Mouse (Mus musculus) spleen, adult 12 weeks (tissue): Measurements from ENCODE around the gene Nup62.

Experiments
- DNase-seq: peaks from one replicate; pipeline ENCODE4 v3.0.0; 2022; ENCODE audit warnings: low spot score

The Nup62 gene

DNA sequence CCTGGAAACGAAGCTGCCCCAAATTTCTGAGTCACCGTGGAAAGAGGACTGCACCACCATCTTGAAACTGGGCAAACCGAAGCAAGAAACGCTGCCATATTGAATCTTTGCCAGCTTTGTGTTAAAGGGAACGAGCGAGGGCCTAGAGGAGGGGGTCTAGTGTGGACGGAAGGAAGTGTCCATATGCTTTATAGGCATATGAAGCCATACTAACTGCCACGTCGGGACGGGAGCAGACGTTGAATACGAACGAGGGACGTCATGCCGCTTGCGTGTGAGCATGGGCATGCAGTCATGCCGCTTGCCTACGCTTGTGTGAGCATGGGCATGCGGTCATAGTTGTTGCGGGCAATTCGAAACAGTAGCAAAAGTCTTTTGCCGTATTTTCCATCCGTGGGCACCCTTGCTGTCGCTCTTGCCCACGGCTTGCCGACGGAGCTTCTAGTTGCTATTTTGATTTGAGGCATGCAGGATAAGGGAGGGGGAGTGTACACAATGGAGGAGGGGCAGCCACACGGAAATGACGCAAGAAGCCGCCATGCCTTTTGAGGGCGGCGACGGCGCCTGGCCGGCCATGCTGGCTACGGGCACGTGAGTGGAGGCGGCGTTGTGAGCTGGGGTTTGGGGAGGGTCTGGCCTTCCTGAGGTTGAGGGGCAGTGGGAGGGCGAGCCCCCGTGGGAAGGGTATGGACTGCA lies 33.7 kb downstream of the Nup62 start:
- peak; percentile 83 for DNase-seq

DNA sequence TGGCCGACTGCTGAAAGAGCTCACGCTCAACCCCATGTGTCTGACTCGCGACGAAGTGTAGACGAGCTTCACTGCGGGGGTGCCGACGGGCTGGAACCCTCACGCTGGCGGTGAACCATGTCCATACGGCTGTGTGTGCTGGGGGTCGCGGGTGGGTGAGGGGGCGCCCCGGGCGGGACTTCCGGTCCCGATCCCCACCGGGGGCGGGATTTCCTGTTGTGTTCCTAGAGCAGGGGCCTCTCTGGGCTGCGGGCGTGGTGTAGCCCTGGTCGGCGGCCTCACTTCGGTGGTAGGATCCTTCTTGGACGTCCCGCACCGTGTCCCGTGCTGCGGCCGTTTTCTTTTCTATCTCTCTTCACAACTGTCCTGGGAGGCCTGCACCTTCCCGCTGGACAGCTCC lies 34.3 kb downstream of the Nup62 start:
- no peak for DNase-seq

DNA sequence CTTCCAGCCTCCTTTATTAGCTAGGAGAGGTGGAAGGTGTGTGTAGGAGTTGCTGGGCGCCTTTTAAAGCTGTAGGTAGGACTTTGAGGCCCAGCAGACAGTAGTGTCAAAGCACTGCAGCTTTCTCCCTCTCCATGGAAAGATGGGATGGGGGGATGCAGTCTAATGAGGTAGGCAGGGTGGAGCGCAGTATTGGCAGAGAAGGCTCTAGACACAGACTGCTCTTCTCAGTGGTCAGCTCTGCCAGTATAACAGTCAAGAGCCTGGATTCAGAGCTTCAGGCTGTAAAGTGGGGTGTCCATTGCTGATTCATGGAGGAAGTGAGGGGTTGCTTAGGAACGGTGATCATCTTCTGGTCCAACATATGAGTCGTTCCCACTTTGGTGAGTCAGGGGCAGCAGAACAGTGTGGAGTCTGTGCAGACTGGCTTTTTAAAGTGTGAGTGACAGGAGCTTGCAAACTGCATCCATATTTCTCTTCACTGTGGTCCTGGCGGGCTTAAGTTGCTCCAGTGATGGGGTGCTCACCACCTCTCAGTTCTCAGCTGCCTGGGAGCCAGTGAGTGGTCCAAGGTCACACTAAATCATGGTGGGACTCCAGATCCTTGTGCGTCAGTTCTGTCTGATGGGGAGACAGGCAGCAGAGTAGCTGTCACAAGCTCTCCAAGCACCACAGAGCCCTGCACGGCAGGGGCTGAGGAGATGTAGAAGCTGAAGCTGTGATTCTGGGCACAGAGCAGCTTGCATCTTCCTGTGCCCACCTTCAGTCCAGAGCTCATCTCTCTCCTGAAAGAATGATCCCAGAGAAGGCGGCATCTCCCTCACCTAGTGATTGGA lies 35.1 kb downstream of the Nup62 start:
- DNase-seq: no peak

DNA sequence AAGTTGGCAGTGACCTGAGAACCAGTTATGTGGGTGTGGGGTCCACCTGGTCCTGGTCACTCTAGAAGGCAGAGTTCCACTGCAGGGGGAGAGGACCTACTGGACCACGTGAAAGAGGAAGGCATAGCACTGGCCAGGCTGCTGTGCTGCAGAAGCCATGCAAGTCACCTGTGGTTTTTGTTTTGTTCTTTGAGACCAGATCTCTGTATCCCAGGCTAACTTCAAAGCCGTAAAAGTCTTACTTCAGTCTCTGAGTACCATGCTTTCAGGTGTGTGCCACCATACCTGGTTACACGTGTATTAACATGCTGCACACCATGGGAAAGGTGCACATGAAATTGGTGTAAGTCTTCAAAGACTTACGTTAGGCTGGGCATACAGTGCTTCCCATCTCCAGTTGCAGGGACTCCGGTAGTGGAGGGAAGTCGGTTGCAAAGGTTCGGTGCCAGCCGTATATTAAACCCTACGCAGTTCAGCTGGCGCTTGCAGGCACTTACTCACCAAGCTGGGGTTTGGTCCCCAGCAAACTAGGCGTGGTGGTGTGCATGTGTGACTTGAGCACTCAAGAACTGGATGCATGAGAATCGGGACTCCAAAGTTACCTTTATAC lies 35.8 kb downstream of the Nup62 start:
- no peak for DNase-seq

DNA sequence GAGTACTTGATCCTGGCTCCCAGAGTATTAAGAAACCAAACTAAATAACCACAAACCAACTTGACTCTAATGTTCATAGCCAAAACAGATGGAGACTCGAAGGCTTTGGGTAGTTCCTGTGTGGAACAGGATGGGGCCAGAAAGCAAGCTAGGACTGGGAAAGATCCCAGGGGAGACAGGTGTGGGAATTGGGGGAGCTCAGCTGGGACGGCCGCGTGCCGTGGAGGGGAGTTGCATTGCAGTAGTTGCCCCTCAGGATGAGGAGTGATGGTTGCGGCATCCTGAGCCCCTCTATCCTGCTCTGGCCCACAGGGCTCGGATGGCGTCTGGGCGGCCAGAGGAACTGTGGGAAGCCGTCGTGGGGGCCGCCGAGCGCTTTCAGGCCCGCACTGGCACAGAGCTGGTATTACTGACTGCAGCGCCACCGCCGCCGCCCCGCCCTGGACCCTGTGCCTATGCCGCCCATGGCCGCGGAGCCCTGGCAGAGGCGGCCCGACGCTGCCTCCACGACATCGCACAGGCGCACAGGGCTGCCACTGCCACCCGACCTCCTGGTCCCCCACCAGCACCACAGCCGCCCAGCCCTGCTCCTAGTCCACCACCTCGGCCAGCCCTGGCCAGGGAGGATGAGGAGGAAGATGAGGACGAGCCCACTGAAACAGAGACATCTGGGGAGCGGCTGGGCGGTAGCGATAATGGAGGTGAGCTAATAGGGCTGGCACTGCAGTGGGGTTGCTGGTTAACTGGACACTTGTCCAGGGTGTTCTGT lies 36.6 kb downstream of the Nup62 start:
- no peak for DNase-seq

DNA sequence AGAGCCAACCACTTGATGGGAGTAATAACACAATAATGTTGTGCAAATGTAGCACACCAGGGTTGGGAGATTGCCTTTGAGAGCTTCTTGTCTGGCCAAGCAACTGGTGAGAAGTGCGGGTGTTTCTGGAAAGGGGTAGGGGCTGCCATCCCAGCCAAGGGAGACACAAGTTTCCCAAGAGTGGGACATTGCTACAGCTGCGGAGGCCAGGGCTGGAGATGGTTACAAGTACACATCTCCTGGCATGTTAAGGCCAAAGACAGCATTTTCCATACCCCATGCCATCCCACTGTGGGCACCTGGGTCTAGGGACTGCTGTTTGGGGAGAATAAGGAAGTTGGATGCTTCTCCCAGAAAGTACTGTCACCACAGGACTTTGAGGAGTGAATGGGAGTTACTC lies 37.2 kb downstream of the Nup62 start:
- DNase-seq: no peak

DNA sequence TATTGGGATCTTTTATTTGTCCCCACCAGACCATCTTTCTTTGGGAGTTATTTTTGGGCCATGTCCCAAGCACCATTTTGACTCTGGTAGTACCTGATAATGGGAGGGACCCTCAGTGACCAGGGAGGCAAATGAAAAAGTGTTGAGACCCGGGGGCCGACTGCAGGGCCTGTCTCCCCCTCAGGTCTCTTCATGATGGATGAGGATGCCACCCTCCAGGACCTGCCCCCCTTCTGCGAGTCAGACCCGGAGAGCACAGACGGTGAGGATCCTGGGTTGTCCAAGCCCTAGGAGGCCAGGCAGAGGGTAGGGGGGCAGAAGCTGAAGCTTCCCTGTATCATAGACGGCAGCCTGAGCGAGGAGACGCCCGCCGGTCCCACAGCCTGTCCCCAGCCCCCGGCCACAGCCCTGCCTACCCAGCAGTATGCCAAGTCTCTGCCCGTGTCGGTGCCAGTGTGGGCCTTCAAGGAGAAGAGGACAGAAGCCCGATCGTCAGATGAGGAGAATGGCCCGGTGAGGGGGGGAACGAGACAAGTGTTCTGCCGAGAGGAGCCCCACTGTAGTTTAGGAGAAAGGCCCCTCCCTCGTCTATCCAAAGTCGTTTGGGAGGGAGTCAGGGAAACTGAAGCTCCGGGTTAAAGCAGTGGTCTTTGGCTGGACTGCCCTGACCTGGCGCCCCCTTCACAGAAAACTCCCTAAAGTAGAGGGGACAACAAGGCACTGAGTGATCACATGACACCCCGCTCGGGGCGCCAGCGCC lies 37.9 kb downstream of the Nup62 start:
- DNase-seq: no peak

DNA sequence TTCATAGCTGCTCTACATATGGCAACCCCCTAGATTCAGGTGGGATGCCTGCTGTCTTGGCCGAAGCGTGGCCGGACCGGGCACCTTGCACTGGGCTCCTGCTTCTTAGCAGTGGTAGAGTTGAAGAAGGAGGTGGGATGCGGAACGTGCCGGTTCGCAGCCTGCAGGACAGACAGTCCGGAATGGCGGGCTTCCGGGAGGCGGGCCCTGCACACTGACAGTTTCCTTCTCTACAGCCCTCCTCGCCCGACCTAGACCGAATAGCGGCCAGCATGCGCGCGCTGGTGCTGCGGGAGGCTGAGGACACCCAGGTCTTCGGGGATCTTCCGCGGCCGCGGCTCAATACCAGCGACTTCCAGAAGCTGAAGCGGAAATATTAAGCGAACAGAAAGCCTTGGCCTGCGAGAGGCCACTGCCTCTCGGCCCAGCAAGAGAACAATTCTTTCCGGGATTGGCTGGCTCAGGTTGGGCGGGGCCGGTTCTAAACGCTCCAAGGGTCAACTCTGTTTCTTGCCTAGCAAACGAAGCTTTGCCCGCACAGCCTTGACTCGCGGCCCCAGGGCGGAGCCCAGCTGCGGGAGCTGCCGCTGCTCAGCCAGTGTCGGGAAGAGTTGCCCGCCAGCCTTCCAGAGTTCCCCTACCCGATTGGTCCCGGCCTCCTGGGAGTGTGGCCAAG lies 38.6 kb downstream of the Nup62 start:
- DNase-seq: peak; percentile 75

DNA sequence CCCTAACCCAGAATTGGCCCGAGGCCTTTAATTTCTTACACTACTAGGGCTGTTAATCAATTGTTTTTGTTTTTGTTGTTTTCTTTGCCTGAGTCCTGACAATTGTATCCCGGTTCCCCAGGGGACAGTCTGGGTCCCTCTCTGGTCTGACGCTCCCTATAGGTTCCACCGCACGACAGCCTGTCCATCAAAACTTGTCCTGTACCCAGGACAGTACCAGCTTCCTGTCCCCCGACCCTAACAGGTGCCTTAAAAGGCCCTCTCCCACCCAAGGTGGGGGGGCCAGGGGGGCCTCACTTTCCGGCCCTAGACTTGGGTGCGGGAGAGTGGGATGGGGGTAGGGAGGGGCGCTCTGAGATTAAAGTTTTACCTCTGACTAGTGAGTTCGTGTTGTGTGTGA lies 39.1 kb downstream of the Nup62 start:
- no peak for DNase-seq

DNA sequence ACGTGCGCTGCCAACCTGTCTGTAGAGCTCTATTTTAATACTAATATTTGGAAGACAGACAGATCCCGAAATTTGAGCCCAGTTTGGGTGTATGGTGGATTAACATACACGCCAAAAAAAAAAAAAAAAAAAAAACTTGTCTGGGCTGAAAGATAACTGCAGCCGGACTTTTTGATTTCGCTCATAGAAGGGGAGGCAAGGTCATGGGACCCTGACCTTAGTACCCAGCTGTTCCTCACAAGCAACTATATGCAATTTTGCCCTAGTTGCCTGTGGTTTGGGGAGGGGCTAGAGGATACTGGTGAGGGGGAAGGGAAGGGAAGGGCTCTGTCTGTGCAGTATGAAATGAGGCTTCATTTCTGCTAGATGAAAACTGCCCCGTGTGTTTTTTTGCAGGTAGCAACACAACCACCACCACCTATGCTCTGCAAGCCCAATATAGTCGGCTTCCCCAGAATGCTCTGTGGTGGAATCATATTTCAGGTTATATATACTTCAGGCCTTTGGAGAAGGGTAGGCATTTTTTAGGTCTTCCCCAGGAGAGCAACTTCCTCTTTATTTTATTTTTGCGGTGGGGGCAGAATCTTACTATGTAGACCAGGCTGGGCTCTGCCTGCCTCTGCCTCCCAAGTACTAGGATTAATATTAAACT lies 40.5 kb downstream of the Nup62 start:
- no peak for DNase-seq

DNA sequence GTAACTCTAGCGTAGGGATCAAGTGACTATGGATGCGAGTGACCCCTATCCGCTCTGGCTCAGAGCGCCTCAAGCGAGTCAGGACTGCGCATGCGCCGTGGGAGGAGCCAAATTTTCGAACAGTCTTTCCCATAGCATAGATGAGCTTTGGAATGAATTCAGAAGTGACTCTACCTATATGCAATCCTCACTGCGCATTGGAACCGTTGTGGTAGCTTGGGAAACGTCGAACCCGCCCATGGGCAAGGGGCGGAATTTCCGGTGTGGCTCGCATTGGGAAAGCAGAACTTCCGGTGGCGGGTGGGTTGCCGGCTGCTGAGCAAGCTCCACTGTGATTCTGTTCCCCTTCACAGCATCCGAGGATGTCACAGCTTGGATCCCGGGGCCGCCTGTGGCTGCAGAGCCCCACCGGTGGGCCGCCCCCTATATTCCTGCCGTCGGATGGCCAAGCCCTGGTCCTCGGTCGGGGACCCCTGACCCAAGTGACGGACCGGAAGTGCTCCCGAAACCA lies 41.2 kb downstream of the Nup62 start, which contains the start of gene Pnkp:
TSS of gene Pnkp (plus strand) at position 98 of the 511 bp plus-strand sequence.
- peak; percentile 79 for DNase-seq

DNA sequence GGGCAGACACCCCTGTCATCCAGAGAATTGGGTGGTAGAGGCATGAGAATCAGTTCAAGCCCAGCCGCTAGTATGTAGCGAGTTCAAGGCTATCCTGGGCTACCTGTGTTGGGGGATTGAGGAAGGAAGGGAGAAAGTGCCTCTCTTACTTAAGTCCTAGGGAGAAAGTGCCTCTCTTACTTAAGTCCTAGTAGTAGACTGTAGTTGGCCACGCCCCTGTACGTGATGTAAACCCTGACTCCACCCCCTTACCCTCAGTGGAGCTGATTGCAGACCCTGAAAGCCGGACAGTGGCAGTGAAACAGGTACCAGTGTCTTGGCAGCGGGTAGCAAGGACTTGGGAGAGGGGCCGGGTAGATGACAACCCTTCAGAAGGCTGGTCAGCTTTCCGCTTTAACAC lies 42.0 kb downstream of the Nup62 start:
- peak; percentile 57 for DNase-seq

DNA sequence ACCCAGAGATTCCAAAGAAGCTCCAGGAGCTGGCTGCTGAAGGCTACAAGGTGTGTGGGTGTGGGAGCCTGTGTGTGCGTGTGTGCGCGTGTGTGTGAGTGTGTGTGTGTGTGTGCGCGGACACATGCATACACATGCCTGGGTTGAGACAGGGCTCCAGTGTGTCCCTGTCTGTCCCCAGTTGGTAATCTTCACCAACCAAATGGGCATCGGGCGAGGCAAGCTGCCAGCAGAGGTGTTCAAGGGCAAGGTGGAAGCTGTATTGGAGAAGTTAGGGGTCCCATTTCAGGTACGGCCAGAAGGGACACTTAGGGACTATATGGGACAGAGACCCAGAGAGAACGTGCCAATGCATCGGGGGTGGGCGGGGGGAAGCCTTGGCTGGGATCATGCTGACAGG lies 44.0 kb downstream of the Nup62 start:
- DNase-seq: no peak

DNA sequence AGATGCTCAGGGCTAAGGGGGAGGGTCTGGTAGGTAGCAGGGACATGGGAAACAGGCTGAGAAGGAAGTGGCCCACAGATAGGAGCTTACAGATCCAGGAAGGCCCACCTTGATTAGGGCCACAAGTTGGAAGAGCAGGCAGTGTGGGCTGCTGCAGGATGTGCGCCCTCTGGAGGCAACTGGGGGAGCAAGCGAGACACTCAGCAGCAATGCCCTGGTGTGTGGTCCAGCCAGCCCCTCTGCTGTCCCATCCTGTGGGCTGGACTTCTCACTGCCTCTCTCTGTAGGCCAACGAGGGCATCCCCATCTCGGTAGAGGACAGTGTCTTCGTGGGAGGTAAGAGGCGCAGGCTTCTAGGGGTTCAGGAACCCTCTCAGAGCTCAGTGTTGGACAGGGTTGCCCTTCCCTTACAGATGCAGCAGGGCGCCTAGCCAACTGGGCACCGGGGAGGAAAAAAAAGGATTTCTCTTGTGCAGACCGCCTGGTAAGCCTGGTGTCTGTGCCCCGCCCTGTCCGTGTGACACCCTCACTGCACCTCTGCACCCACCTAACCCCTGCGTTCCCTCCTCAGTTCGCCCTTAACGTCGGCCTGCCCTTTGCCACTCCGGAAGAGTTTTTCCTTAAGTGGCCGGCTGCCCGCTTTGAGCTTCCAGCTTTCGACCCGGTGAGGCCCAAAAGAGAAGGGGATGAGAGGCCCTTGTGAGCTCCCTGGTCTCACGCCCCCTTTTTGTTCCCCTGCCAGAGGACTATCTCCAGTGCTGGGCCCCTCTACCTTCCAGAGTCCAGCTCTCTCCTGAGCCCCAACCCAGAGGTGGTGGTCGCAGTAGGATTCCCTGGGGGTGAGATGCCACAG lies 44.9 kb downstream of the Nup62 start:
- DNase-seq: peak; percentile 51

DNA sequence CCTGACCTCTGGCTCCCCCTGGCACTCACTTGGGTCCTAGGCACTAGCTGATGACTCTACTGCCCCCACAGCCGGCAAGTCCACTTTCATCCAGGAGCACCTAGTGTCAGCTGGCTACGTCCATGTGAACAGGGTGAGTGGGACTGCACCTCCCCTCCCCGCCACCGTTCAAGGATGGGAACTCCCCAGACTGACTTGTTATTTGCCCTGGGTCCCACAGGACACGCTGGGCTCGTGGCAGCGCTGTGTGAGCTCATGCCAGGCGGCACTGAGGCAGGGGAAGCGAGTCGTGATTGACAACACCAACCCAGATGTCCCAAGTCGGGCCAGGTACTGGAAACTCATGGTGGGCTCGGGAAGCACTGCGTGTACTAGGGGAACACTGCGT lies 45.5 kb downstream of the Nup62 start:
- no peak for DNase-seq

DNA sequence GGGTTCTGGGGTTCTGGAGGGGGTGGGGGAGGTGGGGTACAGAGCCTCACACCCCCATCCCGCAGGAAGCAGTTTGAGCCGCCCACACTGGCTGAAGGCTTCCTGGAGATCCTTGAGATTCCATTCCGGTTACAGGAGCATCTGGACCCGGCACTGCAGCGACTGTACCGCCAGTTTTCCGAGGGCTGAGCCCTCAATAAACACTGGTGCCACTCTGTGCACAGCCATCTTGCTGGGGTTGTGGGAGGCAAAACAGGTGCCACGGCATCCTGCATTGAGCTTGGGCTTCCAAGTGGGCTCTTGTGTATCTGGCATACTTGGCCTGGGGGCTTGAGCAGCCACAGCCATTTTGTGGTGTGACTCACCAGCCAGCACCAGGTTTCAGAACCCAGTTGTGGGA lies 46.5 kb downstream of the Nup62 start:
- no peak for DNase-seq

DNA sequence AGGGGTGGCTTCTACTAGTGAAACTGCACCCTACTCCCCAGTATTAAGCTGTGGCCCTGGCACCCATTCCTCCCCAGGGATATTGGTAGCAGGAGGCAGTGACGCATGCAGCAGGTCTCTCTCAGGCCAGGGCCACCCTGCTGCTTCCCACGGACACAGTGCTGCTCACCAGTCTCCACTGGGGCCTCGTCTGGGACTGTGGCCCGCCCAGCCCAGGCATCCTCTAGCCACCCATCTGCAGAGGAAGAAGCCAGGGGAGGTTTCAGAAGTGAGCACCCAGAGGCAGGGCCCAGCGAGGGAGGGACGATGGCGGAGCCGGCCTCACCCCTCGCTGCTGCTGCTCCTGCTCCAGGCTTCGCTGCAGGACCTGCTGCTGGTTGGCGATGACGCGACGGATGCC lies 47.3 kb downstream of the Nup62 start:
- no peak for DNase-seq

DNA sequence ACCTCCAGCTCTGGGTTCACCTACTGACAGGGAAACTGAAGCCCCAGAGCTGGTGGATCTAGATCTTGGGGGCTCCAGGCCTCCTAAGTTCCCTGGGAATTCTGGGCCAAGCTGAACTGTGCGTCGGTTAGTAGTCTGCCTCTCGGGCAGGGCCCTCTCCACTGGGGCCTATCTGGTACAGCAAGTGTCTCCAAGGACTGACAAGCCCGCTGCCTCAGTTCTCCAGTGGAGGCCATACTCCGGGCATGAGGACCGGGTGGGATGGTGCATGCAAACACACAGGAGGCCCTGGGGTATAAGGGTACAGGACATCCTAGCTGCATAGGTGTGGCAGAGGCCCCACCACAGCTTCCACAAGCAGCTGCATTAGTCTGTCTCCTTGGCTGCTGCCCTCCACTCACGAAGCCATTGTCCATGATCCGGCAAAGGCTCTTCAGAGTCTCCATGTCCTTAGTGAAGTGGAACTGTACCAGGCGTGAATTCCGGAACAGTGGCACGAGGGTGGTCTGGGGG lies 48.1 kb downstream of the Nup62 start:
- DNase-seq: no peak
